Mouse (Mus musculus) bone marrow macrophage, adult 2 months (primary cell): ENCODE results near the gene Kctd19.

Source experiments
- CTCF ChIP-seq: IDR thresholded peaks from 2 replicates; pipeline ENCODE4 v1.5.1; 2012; ENCODE audit warnings: low read depth, mild to moderate bottlenecking, low read length, moderate library complexity
- POLR2A ChIP-seq: IDR thresholded peaks from 2 replicates; pipeline ENCODE4 v1.6.1; 2012; ENCODE audit warnings: mild to moderate bottlenecking, low read depth, low read length, borderline replicate concordance

- TF ChIP-seq POLR2A (no peak), CTCF (no peak)
Measured at GRCm38 (mm10) chr8:105380308-105380707, 33.0 kb downstream of the Kctd19 start.
